Mouse (Mus musculus): ENCODE data around the gene Kcnj15.
A peak's percentile ranks its signal among the peaks of the same experiment; 100 is the strongest.

Gene Kcnj15

GRCm38 (mm10) chr16:95257266-95257894 is at the start of gene Kcnj15:
Gene Kcnj15, plus strand, starts transcription at chr16:95257558.
- no peak for DNase-seq

- DNase-seq, result no peak
Measured at GRCm38 (mm10) chr16:95208243-95208642, 49.1 kb upstream of the Kcnj15 start.

GRCm38 (mm10) chr16:95209011-95209466 is 48.3 kb upstream of the Kcnj15 start:
- peak; percentile 17 for DNase-seq

GRCm38 (mm10) chr16:95214251-95215197 is 42.8 kb upstream of the Kcnj15 start:
- DNase-seq, result no peak

GRCm38 (mm10) chr16:95215782-95216181 is 41.6 kb upstream of the Kcnj15 start:
- DNase-seq, result no peak

GRCm38 (mm10) chr16:95216346-95216745 is 41.0 kb upstream of the Kcnj15 start:
- no peak for DNase-seq

- DNase-seq, result no peak
Measured at GRCm38 (mm10) chr16:95216824-95217223, 40.5 kb upstream of the Kcnj15 start.

- peak; percentile 34 for DNase-seq
Measured at GRCm38 (mm10) chr16:95218783-95219182, 38.6 kb upstream of the Kcnj15 start.

- DNase-seq, result no peak
Measured at GRCm38 (mm10) chr16:95219459-95219858, 37.9 kb upstream of the Kcnj15 start.

- DNase-seq, result no peak
Measured at GRCm38 (mm10) chr16:95221051-95221450, 36.3 kb upstream of the Kcnj15 start.

- no peak for DNase-seq
Measured at GRCm38 (mm10) chr16:95222026-95222718, 35.2 kb upstream of the Kcnj15 start.

- DNase-seq, result no peak
Measured at GRCm38 (mm10) chr16:95223435-95223834, 33.9 kb upstream of the Kcnj15 start.

- no peak for DNase-seq
Measured at GRCm38 (mm10) chr16:95225285-95225684, 32.1 kb upstream of the Kcnj15 start.

- DNase-seq, result no peak
Measured at GRCm38 (mm10) chr16:95231768-95232167, 25.6 kb upstream of the Kcnj15 start.

- no peak for DNase-seq
Measured at GRCm38 (mm10) chr16:95234891-95235548, 22.3 kb upstream of the Kcnj15 start.

GRCm38 (mm10) chr16:95239209-95239925 is 18.0 kb upstream of the Kcnj15 start:
- DNase-seq, result no peak

- DNase-seq, result no peak
Measured at GRCm38 (mm10) chr16:95240688-95241087, 16.7 kb upstream of the Kcnj15 start.

GRCm38 (mm10) chr16:95241581-95241980 is 15.8 kb upstream of the Kcnj15 start:
- DNase-seq, result no peak

- no peak for DNase-seq
Measured at GRCm38 (mm10) chr16:95242114-95242513, 15.2 kb upstream of the Kcnj15 start.

- no peak for DNase-seq
Measured at GRCm38 (mm10) chr16:95243401-95243800, 14.0 kb upstream of the Kcnj15 start.

- no peak for DNase-seq
Measured at GRCm38 (mm10) chr16:95244626-95245303, 12.6 kb upstream of the Kcnj15 start.
